Mouse (Mus musculus) bone marrow, adult 2 months (tissue): ENCODE data around the gene Prss12. TPM values are rescaled to one million over a fixed set of nuclear protein-coding genes. Genes with fewer than 3 reads are reported as not detected.

Experiments used
- H3K27ac ChIP-seq: fragments of 200-500 bp; 2 replicates; pipeline ENCODE4 v1.5.1; 2012; ENCODE audit warnings: low read depth, mild to moderate bottlenecking, control low read depth, inconsistent platforms, low read length; ENCODE audit not compliant: control insufficient read depth, poor library complexity, insufficient read depth
- H3K4me1 ChIP-seq: fragments of 200-500 bp; 2 replicates; pipeline ENCODE4 v1.6.1; 2011; ENCODE audit warnings: low read length; ENCODE audit not compliant: control insufficient read depth, insufficient read depth
- H3K4me3 ChIP-seq: fragments of 200-500 bp; replicated peaks from 2 replicates; pipeline ENCODE3; 2011; ENCODE audit warnings: mild to moderate bottlenecking, low read depth, low read length, control low read depth; ENCODE audit not compliant: control insufficient read depth
- CTCF ChIP-seq: fragments of 200-500 bp; IDR thresholded peaks from 2 replicates; pipeline ENCODE4 v1.5.1; 2011; ENCODE audit warnings: low read length, control low read depth; ENCODE audit not compliant: control insufficient read depth, insufficient read depth
- POLR2A ChIP-seq: fragments of 200-500 bp; IDR thresholded peaks from 2 replicates; pipeline ENCODE4 v1.6.1; 2011; ENCODE audit warnings: low read depth, mild to moderate bottlenecking, control low read depth, low read length, borderline replicate concordance; ENCODE audit not compliant: control insufficient read depth
- WGBS: fragments of 180-500 bp; shearing (Covaris S2); methylation state at CpG from one replicate; pipeline ENCODE4 v1.1.7; 2018; 5-methylcytosine and 5-hydroxymethylcytosine counted together
- polyA plus RNA-seq: library from polyadenylated mRNA; stranded (reverse); fragments of >200 nt; gene quantifications from 2 replicates; pipeline ENCODE4 v1.2.4, GENCODE M21; 2011; ENCODE audit warnings: low replicate concordance; ENCODE audit not compliant: missing spikeins, insufficient read depth, insufficient read length

Prss12 gene
- polyA plus RNA-seq, 1 experiment, result 0.57 TPM

DNA sequence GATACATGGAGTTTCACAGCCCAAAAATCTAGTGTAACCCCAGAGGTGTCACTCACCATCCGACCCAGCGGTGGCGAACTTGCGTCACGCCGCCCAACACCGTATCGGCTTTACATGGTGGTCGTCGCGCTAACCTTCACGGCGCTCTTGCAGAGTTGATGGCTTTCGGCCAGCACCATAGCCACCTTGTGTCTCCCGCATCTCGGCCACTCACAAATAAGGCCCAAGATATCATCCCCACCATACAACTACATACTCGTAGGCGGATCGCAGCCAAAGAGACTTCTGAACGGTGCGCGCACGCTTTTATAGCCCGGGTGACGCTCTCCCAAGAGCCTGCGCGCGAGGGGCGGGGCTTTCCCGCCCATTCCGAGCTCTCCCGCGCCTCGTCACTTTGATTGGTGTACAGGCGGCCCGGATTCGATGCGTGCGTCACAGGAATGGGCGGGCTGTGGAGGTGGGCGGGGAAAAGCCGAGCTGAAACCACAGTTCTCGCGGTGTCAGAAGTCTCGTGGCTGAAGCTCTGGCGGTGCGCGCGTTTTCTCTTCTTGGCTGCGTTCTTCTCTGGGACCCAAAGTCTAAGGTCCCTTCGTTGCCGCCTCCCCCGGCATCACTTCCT lies 61.5 kb downstream of the Prss12 start:
- peak; percentile 89 for TF ChIP-seq POLR2A
- peak; percentile 19; the same call in 1 of the 2 replicates for TF ChIP-seq CTCF
- under 1% methylated on average over 53 of the region's 53 CpGs for WGBS
- H3K27ac ChIP-seq, result peak overlapping the region; percentile 96
- peak overlapping the region; percentile 99 for H3K4me3 ChIP-seq
- no peaks in the 10 kb centered on the region for H3K4me1 ChIP-seq

DNA sequence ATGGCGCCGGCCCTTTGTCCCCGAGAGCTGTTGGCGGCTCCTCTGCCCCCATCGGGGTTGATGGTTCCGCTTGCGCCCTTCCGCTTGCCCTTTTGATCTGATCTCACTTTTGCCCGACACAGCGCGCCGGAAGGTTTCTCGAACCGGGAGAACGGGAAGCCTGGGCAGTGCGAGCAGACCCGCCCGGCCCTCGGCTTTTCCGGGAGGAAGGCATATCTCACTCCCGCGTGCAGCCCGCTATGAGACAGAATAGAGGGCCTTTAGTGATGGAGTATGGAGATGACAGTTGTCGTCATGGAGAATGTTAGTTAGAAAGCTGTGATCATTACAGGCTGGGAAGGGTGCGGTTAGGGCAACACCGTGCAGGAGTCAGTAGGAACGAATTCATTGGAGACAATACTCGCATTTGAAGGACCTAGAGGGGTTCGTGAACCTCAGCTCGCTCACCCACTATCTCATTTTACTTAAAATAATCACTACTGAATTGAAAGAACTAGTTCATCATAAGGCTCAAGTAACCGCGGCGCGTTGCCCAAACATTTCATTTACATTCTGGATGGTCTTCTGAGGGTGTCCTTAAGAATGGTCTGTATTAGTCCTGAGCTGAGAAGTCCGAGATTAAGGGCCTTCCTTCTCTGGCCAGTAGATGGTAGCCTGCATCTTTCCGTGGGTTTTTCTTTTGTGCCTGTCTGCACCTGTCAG lies 62.1 kb downstream of the Prss12 start:
- TF ChIP-seq POLR2A, result peak; percentile 54; the same call in 1 of the 2 replicates
- no peak for TF ChIP-seq CTCF

DNA sequence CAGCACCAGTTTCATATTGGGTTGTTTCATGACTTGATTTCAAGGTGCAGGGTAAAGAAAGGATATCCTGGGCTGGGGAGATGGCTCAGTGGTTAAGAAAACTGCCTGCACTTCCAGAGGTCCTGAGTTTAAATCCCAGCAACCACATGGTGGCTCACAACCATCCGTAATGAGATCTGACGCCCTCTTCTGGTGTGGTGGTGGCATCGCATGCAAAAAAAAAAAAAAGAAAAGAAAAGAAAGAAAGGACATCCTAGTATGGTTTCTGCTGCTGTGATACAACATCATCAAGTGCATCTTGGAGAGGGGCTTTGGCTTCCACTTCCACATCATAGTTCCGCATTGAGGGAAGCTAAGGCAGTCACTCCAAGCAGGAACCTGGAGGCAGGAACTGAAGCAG lies 65.1 kb downstream of the Prss12 start:
- Histone ChIP-seq H3K4me1 (no peaks in the 10 kb centered on the region), H3K27ac (no peak overlapping the region), H3K4me3 (no peak overlapping the region)
- 62% methylated on average over 4 of the region's 4 CpGs for WGBS
- TF ChIP-seq CTCF (no peak), POLR2A (no peak)

More for the DNA sequence above, 62.1 kb downstream of the Prss12 start:
- H3K4me1 ChIP-seq, result no peaks in the 10 kb centered on the region
- peak overlapping the region; percentile 82 for H3K4me3 ChIP-seq
- under 1% methylated on average over 36 of the region's 36 CpGs for WGBS
- H3K27ac ChIP-seq, result peak overlapping the region; percentile 96

- H3K4me3 ChIP-seq, result no peak overlapping the region
- H3K4me1 ChIP-seq, result no peaks in the 10 kb centered on the region
- TF ChIP-seq POLR2A (no peak), CTCF (no peak)
- H3K27ac ChIP-seq, result no peak overlapping the region
- 47% methylated on average over 5 of the region's 5 CpGs for whole genome bisulfite sequencing
Measured at GRCm38 (mm10) chr3:123514886-123515285, 68.2 kb downstream of the Prss12 start.

- Histone ChIP-seq H3K27ac (no peak overlapping the region), H3K4me3 (no peak overlapping the region), H3K4me1 (no peaks in the 10 kb centered on the region)
- no peak for TF ChIP-seq POLR2A
- no peak for TF ChIP-seq CTCF
- 18% methylated on average over 5 of the region's 5 CpGs for WGBS
Measured at GRCm38 (mm10) chr3:123515600-123516359, 69.1 kb downstream of the Prss12 start.

DNA sequence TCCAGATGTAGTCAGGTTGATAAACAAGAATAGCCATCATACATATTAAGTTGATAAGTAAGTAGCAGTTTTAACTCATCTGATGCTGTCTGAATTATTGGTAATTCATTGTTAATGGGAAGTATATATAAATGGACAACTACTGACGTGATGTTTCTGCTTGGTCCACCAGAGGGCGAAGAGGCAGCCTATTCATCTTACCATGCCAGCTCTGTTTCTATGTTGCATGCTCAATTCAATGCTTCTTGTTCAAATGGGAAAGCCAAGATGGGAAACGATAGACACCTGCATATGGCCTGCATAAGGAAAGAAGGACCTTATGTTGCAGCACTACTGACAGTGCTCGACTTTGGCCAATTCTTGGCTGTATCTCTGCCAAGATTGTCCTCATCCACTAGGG lies 70.1 kb downstream of the Prss12 start:
- Histone ChIP-seq H3K4me1 (no peaks in the 10 kb centered on the region), H3K27ac (no peak overlapping the region), H3K4me3 (no peak overlapping the region)
- WGBS, result 22% methylated on average over 4 of the region's 4 CpGs
- no peak for TF ChIP-seq POLR2A
- no peak for TF ChIP-seq CTCF

- H3K4me1 ChIP-seq, result no peaks in the 10 kb centered on the region
- 77% methylated on average over 11 of the region's 11 CpGs for WGBS
- H3K4me3 ChIP-seq, result no peak overlapping the region
- TF ChIP-seq POLR2A (no peak), CTCF (no peak)
- no peak overlapping the region for H3K27ac ChIP-seq
Measured at GRCm38 (mm10) chr3:123526313-123527067, 79.8 kb downstream of the Prss12 start.

- no peak overlapping the region for H3K27ac ChIP-seq
- 74% methylated on average over 10 of the region's 10 CpGs for WGBS
- no peak for TF ChIP-seq CTCF
- TF ChIP-seq POLR2A, result no peak
- no peaks in the 10 kb centered on the region for H3K4me1 ChIP-seq
- no peak overlapping the region for H3K4me3 ChIP-seq
Measured at GRCm38 (mm10) chr3:123527806-123528507, 81.2 kb downstream of the Prss12 start.
